ENCODE assay signal across 8 mouse cellular contexts in genomic region chr19:45749243-45750043, GRCm38 (mm10). TPM values are rescaled to one million over a fixed set of nuclear protein-coding genes. Genes with fewer than 3 reads are reported as not detected.
DNase-seq lines count a peak whose midpoint lies in the region; ATAC-seq and TF ChIP-seq lines count a peak whose summit lies in the region.

Gene Npm3, minus strand, starts transcription at chr19:45749591.

- peaks cover 1% of the 10 kb centered on the region; the same call in 1 of the 2 replicates for H3K27me3 ChIP-seq in cerebellum, adult 2 months (ENCODE audit: control insufficient read depth, insufficient read depth, low read length)
- peaks cover 17% of the 10 kb centered on the region for H3K27me3 ChIP-seq in lung, postnatal 0 days (replicated peaks; ENCODE audit: insufficient read depth, low read length)

- TF ChIP-seq EP300 in lung, postnatal 0 days (IDR thresholded peaks at IDR 0.05): no peak

- peaks cover 24% of the 10 kb centered on the region for H3K36me3 ChIP-seq in lung, postnatal 0 days (ENCODE audit: insufficient read depth, low read length)

- peaks cover 8% of the 10 kb centered on the region for H3K4me1 ChIP-seq in cerebellum, adult 2 months (ENCODE audit: control insufficient read depth, insufficient read depth, low read length)
- peaks cover 8% of the 10 kb centered on the region; the same call in 1 of the 2 replicates for H3K4me1 ChIP-seq in lung, postnatal 0 days (ENCODE audit: insufficient read depth, low read depth, low read length)

- H3K4me2 ChIP-seq in lung, postnatal 0 days (replicated peaks; ENCODE audit: low read depth, low read length): peak within 1 kb of the TSS; percentile 93

- H3K9ac ChIP-seq in lung, postnatal 0 days (replicated peaks; ENCODE audit: low read depth): peak within 1 kb of the TSS; percentile 66

- WGBS in cerebellum, adult 2 months: 1% methylated on average over 59 of the region's 60 CpGs
- under 1% methylated on average over 43 of the region's 60 CpGs for WGBS in lung, postnatal 0 days

- no peaks in the 10 kb centered on the region for H3K9me3 ChIP-seq in lung, postnatal 0 days (ENCODE audit: low read length)

- peak; percentile 62 to 67 for ATAC-seq in hematopoietic stem cell, adult 5-6 weeks (replicated peaks in 1 of 2; ENCODE audit: insufficient read depth in 1 of 2, low FRiP score in 2 of 2, low TSS enrichment in 1 of 2, low read depth in 1 of 2, poor library complexity in 2 of 2, severe bottlenecking in 2 of 2)
- peak; percentile 90 for ATAC-seq in lung, postnatal 0 days

- H3K27ac ChIP-seq in cerebellum, adult 2 months (ENCODE audit: insufficient read depth, low read length): no peak within 1 kb of the TSS
- no peak within 1 kb of the TSS for H3K27ac ChIP-seq in lung, postnatal 0 days (ENCODE audit: low read length)

- peak within 1 kb of the TSS; percentile 63 for H3K4me3 ChIP-seq in cerebellum, adult 2 months (replicated peaks; ENCODE audit: insufficient read depth, low read depth, low read length)
- H3K4me3 ChIP-seq in lung, postnatal 0 days (ENCODE audit: low read depth, low read length): peak within 1 kb of the TSS; percentile 71

- peak; percentile 62 for DNase-seq in MEL-GATA-1-ER (ENCODE audit: extremely low read depth, low read depth)
- peak; percentile 65 to 68 for DNase-seq in cerebellum, adult 2 months
- peak; percentile 74 for DNase-seq in forelimb bud, embryonic 11.5 days (ENCODE audit: low read depth, low spot score)
- peak; percentile 29 for DNase-seq in layer of hippocampus, adult 9-10 months (ENCODE audit: low spot score)
- DNase-seq in lung, postnatal 0 days (ENCODE audit: low spot score): peak; percentile 92
- peak; percentile 73 for DNase-seq in ovary, postnatal 14 days (ENCODE audit: low spot score)
- DNase-seq in thymus, postnatal 14 days: peak; percentile 92

- TF ChIP-seq CTCF in cerebellum, adult 2 months (IDR thresholded peaks at IDR 0.05; ENCODE audit: borderline replicate concordance, insufficient read depth, low read depth, low read length): no peak
- no peak for TF ChIP-seq CTCF in lung, postnatal 0 days (IDR thresholded peaks at IDR 0.05)

- no peak for TF ChIP-seq POLR2A in cerebellum, adult 2 months (IDR thresholded peaks at IDR 0.05; ENCODE audit: borderline replicate concordance, insufficient read depth, low read length)

RNA-seq across cellular contexts. Expression of gene Npm3, which starts in this region (rescaled TPM):
- 14.7 and 15.0 TPM in 2 replicates for polyA plus RNA-seq in cerebellum, adult 2 months (2012; rRNA removed)
- total RNA-seq in hematopoietic stem cell, adult 5-6 weeks (2017): 63.4 and 85.8 TPM in 2 replicates
- polyA plus RNA-seq in lung, postnatal 0 days (2015; fragmentation: Nextera tagmentation; extraction: Ambion mirVana): 7.7 and 8.1 TPM in 2 replicates

Comparison
In these comparisons a context has a peak if more than half of its experiments do, and no peak if none do; other contexts are left out.
1. DNase-seq: peak in every context shown above with its lines; median percentile 92 in lung, postnatal 0 days; 92 in thymus, postnatal 14 days; 74 in forelimb bud, embryonic 11.5 days; 73 in ovary, postnatal 14 days; 66 in cerebellum, adult 2 months; 62 in MEL-GATA-1-ER; 29 in layer of hippocampus, adult 9-10 months.